Mouse (Mus musculus) kidney, embryonic 14.5 days (tissue): Measurements from ENCODE around the gene H2afv. TPM values are rescaled to one million over a fixed set of nuclear protein-coding genes. Genes with fewer than 3 reads are reported as not detected.
"Not testable (repeated sequence)": the region's sequence is repeated elsewhere in the genome, so short reads cannot be mapped to it uniquely, and the experiment has no call there.

Experiments used
- ATAC-seq: fragments of 200-750 bp; cut with Nextera tagmentation; 2 replicates; pipeline ENCODE4 v1.8.0; 2017; ENCODE audit warnings: moderate number of reproducible peaks, mild to moderate bottlenecking, moderate TSS enrichment, moderate library complexity; ENCODE audit not compliant: low FRiP score, low TSS enrichment
- H3K27ac ChIP-seq: fragments of 300-500 bp; sonication (generic); 2 replicates; pipeline ENCODE4 v1.5.1; 2014; ENCODE audit warnings: low read depth, mild to moderate bottlenecking, low read length, moderate library complexity, mixed read lengths
- H3K27me3 ChIP-seq: fragments of 300-500 bp; sonication (generic); 2 replicates; pipeline ENCODE4 v1.6.1; 2014; ENCODE audit warnings: mild to moderate bottlenecking, low read length; ENCODE audit not compliant: control insufficient read depth, insufficient read depth
- H3K36me3 ChIP-seq: fragments of 300-500 bp; sonication (generic); 2 replicates; pipeline ENCODE4 v1.6.1; 2014; ENCODE audit warnings: low read length, mixed read lengths; ENCODE audit not compliant: control insufficient read depth, insufficient read depth
- H3K4me1 ChIP-seq: fragments of 300-500 bp; sonication (generic); 2 replicates; pipeline ENCODE4 v1.6.1; 2014; ENCODE audit warnings: low read length, mixed read lengths; ENCODE audit not compliant: control insufficient read depth, insufficient read depth
- H3K4me2 ChIP-seq: fragments of 300-500 bp; sonication (generic); replicated peaks from 2 replicates; pipeline ENCODE4 v1.6.1; 2014; ENCODE audit warnings: low read depth, mild to moderate bottlenecking, low read length
- H3K4me3 ChIP-seq: fragments of 300-500 bp; sonication (generic); 2 replicates; pipeline ENCODE4 v1.5.1; 2014; ENCODE audit warnings: mild to moderate bottlenecking, low read length
- H3K9ac ChIP-seq: fragments of 300-500 bp; sonication (generic); 2 replicates; pipeline ENCODE4 v1.6.1; 2014; ENCODE audit warnings: low read depth, mild to moderate bottlenecking, low read length, moderate library complexity
- H3K9me3 ChIP-seq: fragments of 300-500 bp; sonication (generic); 2 replicates; pipeline ENCODE4 v1.6.1; 2016; ENCODE audit warnings: low read length; ENCODE audit not compliant: control insufficient read depth
- WGBS: fragments of 180-500 bp; shearing (Covaris S2); extraction: QIAGEN DNeasy Blood & Tissue Kit; methylation state at CpG from one replicate; pipeline ENCODE4 v1.1.7; 2014; 5-methylcytosine and 5-hydroxymethylcytosine counted together
- polyA plus RNA-seq: library from polyadenylated mRNA; unstranded; fragments of >200 nt; fragmentation: Nextera tagmentation; extraction: Ambion mirVana; gene quantifications from 2 replicates; pipeline ENCODE4 v1.2.1, GENCODE M21; 2014

The H2afv gene
- polyA plus RNA-seq, 1 experiment from 2014 or later: 654 TPM

GRCm38 (mm10) chr11:6430186-6430585 lies 14.1 kb downstream of the H2afv start:
- Histone ChIP-seq H3K27ac (no peak overlapping the region), H3K4me2 (no peak overlapping the region), H3K4me3 (no peak overlapping the region), H3K4me1 (no peaks in the 10 kb centered on the region), H3K27me3 (no peaks in the 10 kb centered on the region), H3K9ac (no peak overlapping the region), H3K9me3 (no peaks in the 10 kb centered on the region), H3K36me3 (peaks cover 88% of the 10 kb centered on the region)
- 90% methylated on average over 7 of the region's 7 CpGs for WGBS
- ATAC-seq: no peak

GRCm38 (mm10) chr11:6420722-6421350 lies 23.4 kb downstream of the H2afv start:
- Histone ChIP-seq H3K4me2 (no peak overlapping the region), H3K4me1 (no peaks in the 10 kb centered on the region), H3K27ac (no peak overlapping the region), H3K9me3 (no peaks in the 10 kb centered on the region), H3K27me3 (no peaks in the 10 kb centered on the region), H3K4me3 (no peak overlapping the region), H3K9ac (no peak overlapping the region), H3K36me3 (peaks cover 66% of the 10 kb centered on the region)
- 65% methylated on average over 2 of the region's 2 CpGs for WGBS
- no peak for ATAC-seq

- no peak for ATAC-seq
- Histone ChIP-seq H3K36me3 (peaks cover 63% of the 10 kb centered on the region), H3K9ac (no peak overlapping the region), H3K4me1 (no peaks in the 10 kb centered on the region), H3K4me2 (no peak overlapping the region), H3K27ac (no peak overlapping the region), H3K4me3 (no peak overlapping the region), H3K27me3 (no peaks in the 10 kb centered on the region), H3K9me3 (no peaks in the 10 kb centered on the region)
- WGBS: 18% methylated on average over 1 of the region's 1 CpGs
Measured at GRCm38 (mm10) chr11:6420283-6420703, 23.9 kb downstream of the H2afv start.

GRCm38 (mm10) chr11:6419156-6419555 lies 25.1 kb downstream of the H2afv start:
- peaks cover 56% of the 10 kb centered on the region for H3K36me3 ChIP-seq
- not testable (repeated sequence) for H3K4me3 ChIP-seq, H3K9me3 ChIP-seq, H3K27ac ChIP-seq, H3K27me3 ChIP-seq, H3K4me2 ChIP-seq, ATAC-seq, H3K9ac ChIP-seq, H3K4me1 ChIP-seq
- 66% methylated on average over 3 of the region's 4 CpGs for WGBS

GRCm38 (mm10) chr11:6418751-6419150 lies 25.5 kb downstream of the H2afv start:
- H3K36me3 ChIP-seq: peaks cover 53% of the 10 kb centered on the region
- peak overlapping the region; percentile 64; the same call in 1 of the 2 replicates for H3K4me3 ChIP-seq
- no peak overlapping the region for H3K27ac ChIP-seq
- no peaks in the 10 kb centered on the region; the same call in 1 of the 2 replicates for H3K4me1 ChIP-seq
- H3K4me2 ChIP-seq: no peak overlapping the region; the same call in 1 of the 2 replicates
- no peak for ATAC-seq
- no peaks in the 10 kb centered on the region for H3K9me3 ChIP-seq
- 86% methylated on average over 5 of the region's 5 CpGs for WGBS
- no peak overlapping the region for H3K9ac ChIP-seq
- H3K27me3 ChIP-seq: no peaks in the 10 kb centered on the region

- no peak for ATAC-seq
- Histone ChIP-seq H3K4me1 (no peaks in the 10 kb centered on the region; the same call in 1 of the 2 replicates), H3K27me3 (no peaks in the 10 kb centered on the region), H3K4me3 (peak overlapping the region; percentile 64), H3K9me3 (no peaks in the 10 kb centered on the region), H3K9ac (peak overlapping the region; percentile 85; the same call in 1 of the 2 replicates), H3K27ac (no peak overlapping the region), H3K4me2 (peak overlapping the region; percentile 91), H3K36me3 (peaks cover 43% of the 10 kb centered on the region)
Measured at GRCm38 (mm10) chr11:6417490-6417889, 26.8 kb downstream of the H2afv start.

GRCm38 (mm10) chr11:6417069-6417468 lies 27.2 kb downstream of the H2afv start:
- ATAC-seq: no peak
- Histone ChIP-seq H3K27ac (no peak overlapping the region), H3K9ac (peak overlapping the region; percentile 85)

GRCm38 (mm10) chr11:6416405-6417034 lies 27.7 kb downstream of the H2afv start:
- Histone ChIP-seq H3K9me3 (no peaks in the 10 kb centered on the region), H3K27ac (peak overlapping the region; percentile 97), H3K9ac (peak overlapping the region; percentile 85), H3K27me3 (no peaks in the 10 kb centered on the region), H3K36me3 (peaks cover 39% of the 10 kb centered on the region), H3K4me3 (peak overlapping the region; percentile 64), H3K4me2 (peak overlapping the region; percentile 91), H3K4me1 (no peaks in the 10 kb centered on the region; the same call in 1 of the 2 replicates)
- 1% methylated on average over 30 of the region's 30 CpGs for WGBS
- ATAC-seq: 0 out of 2 replicates have a peak, but pooled peaks have one; percentile 28

More at GRCm38 (mm10) chr11:6417069-6417468, 27.2 kb downstream of the H2afv start:
- peak overlapping the region; percentile 91 for H3K4me2 ChIP-seq
- H3K9me3 ChIP-seq: no peaks in the 10 kb centered on the region
- peak overlapping the region; percentile 64 for H3K4me3 ChIP-seq
- no peaks in the 10 kb centered on the region for H3K27me3 ChIP-seq
- WGBS: 40% methylated on average over 2 of the region's 2 CpGs
- peaks cover 40% of the 10 kb centered on the region for H3K36me3 ChIP-seq
- no peaks in the 10 kb centered on the region; the same call in 1 of the 2 replicates for H3K4me1 ChIP-seq
